Mouse (Mus musculus): Measurements from ENCODE around the gene Tmem255b. TPM values are rescaled to one million over a fixed set of nuclear protein-coding genes. Genes with fewer than 3 reads are reported as not detected.

Gene Tmem255b
- polyA plus RNA-seq, 1 experiment from 2014 or later, result 2.8 TPM

DNA sequence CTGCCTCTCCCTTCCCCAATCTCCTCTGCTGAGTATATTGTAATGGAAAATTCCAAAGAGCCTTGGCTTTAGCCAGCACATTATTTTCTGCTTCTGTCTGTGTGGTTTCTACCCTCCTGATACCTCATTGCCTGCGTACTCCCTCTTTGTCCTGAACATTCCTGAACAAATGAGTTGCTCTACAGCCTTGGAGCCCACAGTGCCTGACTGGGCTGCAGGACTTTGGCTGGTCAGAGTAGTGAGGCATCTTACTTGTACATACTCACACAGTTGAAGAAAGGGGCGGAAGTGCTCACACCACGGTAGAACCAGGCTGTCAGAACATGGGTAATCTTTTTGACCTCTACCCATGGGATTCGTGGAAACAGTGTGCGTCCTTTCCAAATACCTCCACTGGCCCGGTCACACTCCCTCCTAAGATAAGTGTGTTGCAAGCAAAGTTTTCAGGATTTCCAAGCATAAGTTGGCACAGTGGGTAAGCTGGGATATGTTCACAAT is 82.3 kb downstream of the Tmem255b start:
- Histone ChIP-seq H3K36me3 (no peaks in the 10 kb centered on the region), H3K4me3 (replicated peaks) (no peak overlapping the region), H3K9ac (no peak overlapping the region), H3K4me2 (no peak overlapping the region), H3K9me3 (no peaks in the 10 kb centered on the region), H3K4me1 (peaks cover 19% of the 10 kb centered on the region; the same call in 1 of the 2 replicates), H3K27me3 (replicated peaks) (no peaks in the 10 kb centered on the region), H3K27ac (peak overlapping the region; percentile 31; the same call in 1 of the 2 replicates)
- ATAC-seq (ENCODE audit: insufficient read depth, low FRiP score, low read depth), result no peak
- 76% methylated on average over 6 of the region's 6 CpGs for WGBS

Other genes with a start within 250 kb of the Tmem255b start
- gene Grtp1, start 234.6 kb upstream of the Tmem255b start, polyA plus RNA-seq (2015; fragmentation: Nextera tagmentation; extraction: Ambion mirVana), result 24.6 and 25.4 TPM in 2 replicates
- 0.62 and 0.88 TPM in 2 replicates for gene Adprhl1, start 181.0 kb upstream of the Tmem255b start, polyA plus RNA-seq (2015; fragmentation: Nextera tagmentation; extraction: Ambion mirVana)
- 19.2 and 20.3 TPM in 2 replicates for gene Dcun1d2, start 147.1 kb upstream of the Tmem255b start, polyA plus RNA-seq (2015; fragmentation: Nextera tagmentation; extraction: Ambion mirVana)
- 33.1 and 36.0 TPM in 2 replicates for gene Tmco3, start 147.0 kb upstream of the Tmem255b start, polyA plus RNA-seq (2015; fragmentation: Nextera tagmentation; extraction: Ambion mirVana)
- 156 and 173 TPM in 2 replicates for gene Tfdp1, start 96.4 kb upstream of the Tmem255b start, polyA plus RNA-seq (2015; fragmentation: Nextera tagmentation; extraction: Ambion mirVana)
- gene Atp4b, start 38.4 kb upstream of the Tmem255b start, polyA plus RNA-seq (2015; fragmentation: Nextera tagmentation; extraction: Ambion mirVana), result 13.8 and 25.5 TPM in 2 replicates
- 0.01 TPM in 1 of 2 replicates, not detected in the other for gene Grk1, start 30.1 kb upstream of the Tmem255b start, polyA plus RNA-seq (2015; fragmentation: Nextera tagmentation; extraction: Ambion mirVana)
- 113 and 130 TPM in 2 replicates for gene Gas6, start 59.3 kb downstream of the Tmem255b start, polyA plus RNA-seq (2015; fragmentation: Nextera tagmentation; extraction: Ambion mirVana)
- not detected in 2 replicates for gene 1700029H14Rik, start 127.3 kb downstream of the Tmem255b start, polyA plus RNA-seq (2015; fragmentation: Nextera tagmentation; extraction: Ambion mirVana)
- 26.0 and 27.0 TPM in 2 replicates for gene Rasa3, start 242.4 kb downstream of the Tmem255b start, polyA plus RNA-seq (2015; fragmentation: Nextera tagmentation; extraction: Ambion mirVana)